Mouse (Mus musculus) myocyte (in vitro differentiated cells): Measurements from ENCODE around the gene Prss54. TPM values are rescaled to one million over a fixed set of nuclear protein-coding genes. Genes with fewer than 3 reads are reported as not detected.

Source experiments
- H3K27me3 ChIP-seq: one replicate; pipeline ENCODE4 v1.6.1; 2011; ENCODE audit not compliant: control insufficient read depth, insufficient read depth, insufficient read length
- H3K36me3 ChIP-seq: one replicate; pipeline ENCODE4 v1.6.1; 2011; ENCODE audit not compliant: control insufficient read depth, insufficient read depth
- H3K4me2 ChIP-seq: one replicate; pipeline ENCODE4 v1.6.1; 2011; ENCODE audit warnings: low read depth, control low read depth
- H3K4me3 ChIP-seq: one replicate; pipeline ENCODE4 v1.5.1; 2011; ENCODE audit warnings: mild to moderate bottlenecking, control low read depth, moderate library complexity
- H3K79me2 ChIP-seq: one replicate; pipeline ENCODE4 v1.6.1; 2011; ENCODE audit not compliant: control insufficient read depth, insufficient read depth
- H3ac ChIP-seq: one replicate; pipeline ENCODE4 v1.6.1; 2011; ENCODE audit not compliant: control insufficient read depth, insufficient read length
- CEBPB ChIP-seq: IDR thresholded peaks from 2 replicates; pipeline ENCODE4 v1.6.1; 2011; ENCODE audit warnings: mild to moderate bottlenecking, moderate library complexity; ENCODE audit not compliant: poor library complexity, insufficient read depth, severe bottlenecking
- E2F4 ChIP-seq: IDR thresholded peaks from one replicate; pipeline ENCODE4 v1.6.1; 2011; ENCODE audit warnings: mild to moderate bottlenecking, control low read depth, moderate library complexity; ENCODE audit not compliant: insufficient read depth
- MAX ChIP-seq: IDR thresholded peaks from one replicate; pipeline ENCODE4 v1.6.1; 2011; ENCODE audit warnings: low read depth, mild to moderate bottlenecking, control low read depth
- MYOD1 ChIP-seq, 3 experiments: IDR thresholded peaks; one replicate each; pipeline ENCODE4 v1.6.1; 2011; ENCODE audit warnings: control low read depth in 2 of 3, low read depth in 2 of 3, mild to moderate bottlenecking in 2 of 3, moderate library complexity in 1 of 3; ENCODE audit not compliant: insufficient read length in 2 of 3, control insufficient read depth in 1 of 3
- MYOG ChIP-seq, 3 experiments: IDR thresholded peaks; one replicate each; pipeline ENCODE4 v1.6.1; 2011; ENCODE audit warnings: control low read depth in 2 of 3, low read depth in 2 of 3, mild to moderate bottlenecking in 2 of 3; ENCODE audit not compliant: insufficient read length in 2 of 3, control insufficient read depth in 1 of 3, insufficient read depth in 1 of 3
- POLR2A ChIP-seq: IDR thresholded peaks from one replicate; pipeline ENCODE4 v1.6.1; 2011; ENCODE audit warnings: low read depth, mild to moderate bottlenecking, control low read depth, moderate library complexity; ENCODE audit not compliant: insufficient read length
- POLR2AphosphoS2 ChIP-seq: IDR thresholded peaks from one replicate; pipeline ENCODE4 v1.6.1; 2011; ENCODE audit warnings: low read depth, control low read depth; ENCODE audit not compliant: insufficient read length
- REST ChIP-seq: IDR thresholded peaks from one replicate; pipeline ENCODE4 v1.6.1; 2011; ENCODE audit warnings: mild to moderate bottlenecking, control low read depth, moderate library complexity; ENCODE audit not compliant: insufficient read depth, insufficient read length
- SRF ChIP-seq: IDR thresholded peaks from one replicate; pipeline ENCODE4 v1.6.1; 2011; ENCODE audit warnings: low read depth; ENCODE audit not compliant: control insufficient read depth, insufficient read length
- TCF12 ChIP-seq: IDR thresholded peaks from one replicate; pipeline ENCODE4 v1.6.1; 2011; ENCODE audit warnings: mild to moderate bottlenecking, control low read depth; ENCODE audit not compliant: poor library complexity, insufficient read depth, severe bottlenecking
- TCF3 ChIP-seq: IDR thresholded peaks from one replicate; pipeline ENCODE4 v1.6.1; 2011; ENCODE audit warnings: low read depth, control low read depth; ENCODE audit not compliant: insufficient read length
- USF1 ChIP-seq: IDR thresholded peaks from one replicate; pipeline ENCODE4 v1.6.1; 2011; ENCODE audit warnings: low read depth, mild to moderate bottlenecking, control low read depth, moderate library complexity
- polyA plus RNA-seq: library from polyadenylated mRNA; unstranded; fragments of >200 nt; fragmentation: generic; extraction: Trizol; gene quantifications from one replicate; pipeline ENCODE4 v1.2.1, GENCODE M21; 2012; ENCODE audit warnings: missing spikeins

The Prss54 gene
- polyA plus RNA-seq = not detected

- TF ChIP-seq SRF (no peak), E2F4 (no peak), CEBPB (no peak), POLR2A (no peak), USF1 (no peak), MAX (no peak), MYOD1 (IDR thresholded peaks at IDR 0.05; ENCODE audit: control insufficient read depth in 1 of 3, insufficient read length in 2 of 3, low read depth in 2 of 3) (no peak), POLR2AphosphoS2 (no peak), TCF3 (no peak), MYOG (IDR thresholded peaks at IDR 0.05; ENCODE audit: control insufficient read depth in 1 of 3, insufficient read depth in 1 of 3, insufficient read length in 2 of 3, low read depth in 2 of 3) (no peak), REST (no peak)
- H3K79me2 ChIP-seq = no peaks in the 10 kb centered on the region
- no peak within 1 kb of the TSS for H3K4me2 ChIP-seq
- peaks cover 35% of the 10 kb centered on the region for H3K27me3 ChIP-seq
- no peak within 1 kb of the TSS for H3ac ChIP-seq
- H3K4me3 ChIP-seq = no peak within 1 kb of the TSS
- no peaks in the 10 kb centered on the region for H3K36me3 ChIP-seq
Observed at GRCm38 (mm10) chr8:95576240-95576639, at the start of gene Prss54. Gene Prss54 (minus strand): TSS chr8:95576340.

- no peaks in the 10 kb centered on the region for H3K79me2 ChIP-seq
- no peak overlapping the region for H3ac ChIP-seq
- H3K4me2 ChIP-seq = no peak overlapping the region
- TF ChIP-seq MYOD1 (IDR thresholded peaks at IDR 0.05; ENCODE audit: control insufficient read depth in 1 of 3, insufficient read length in 2 of 3, low read depth in 2 of 3) (no peak), USF1 (no peak), REST (no peak), TCF3 (no peak), POLR2A (no peak), SRF (no peak), CEBPB (no peak), MYOG (IDR thresholded peaks at IDR 0.05; ENCODE audit: control insufficient read depth in 1 of 3, insufficient read depth in 1 of 3, insufficient read length in 2 of 3, low read depth in 2 of 3) (no peak), POLR2AphosphoS2 (no peak), E2F4 (no peak), MAX (no peak), TCF12 (no peak)
- H3K4me3 ChIP-seq = no peak overlapping the region
- H3K36me3 ChIP-seq = no peaks in the 10 kb centered on the region
- H3K27me3 ChIP-seq = no peaks in the 10 kb centered on the region
Observed at GRCm38 (mm10) chr8:95624833-95625232, 48.7 kb upstream of the Prss54 start.

GRCm38 (mm10) chr8:95620046-95620445 is 43.9 kb upstream of the Prss54 start:
- Histone ChIP-seq H3K36me3 (no peaks in the 10 kb centered on the region), H3K79me2 (no peaks in the 10 kb centered on the region), H3K27me3 (no peaks in the 10 kb centered on the region), H3K4me3 (no peak overlapping the region), H3ac (no peak overlapping the region), H3K4me2 (no peak overlapping the region)
- TF ChIP-seq E2F4 (no peak), MAX (no peak), USF1 (no peak), TCF3 (no peak), MYOD1 (IDR thresholded peaks at IDR 0.05; ENCODE audit: control insufficient read depth in 1 of 3, insufficient read length in 2 of 3, low read depth in 2 of 3) (no peak), SRF (no peak), CEBPB (no peak), TCF12 (no peak), MYOG (IDR thresholded peaks at IDR 0.05; ENCODE audit: control insufficient read depth in 1 of 3, insufficient read depth in 1 of 3, insufficient read length in 2 of 3, low read depth in 2 of 3) (no peak), POLR2AphosphoS2 (no peak), REST (no peak), POLR2A (no peak)

GRCm38 (mm10) chr8:95616383-95616782 is 40.2 kb upstream of the Prss54 start:
- no peaks in the 10 kb centered on the region for H3K36me3 ChIP-seq
- H3K4me3 ChIP-seq = no peak overlapping the region
- no peaks in the 10 kb centered on the region for H3K27me3 ChIP-seq
- H3ac ChIP-seq = no peak overlapping the region
- H3K4me2 ChIP-seq = no peak overlapping the region
- H3K79me2 ChIP-seq = no peaks in the 10 kb centered on the region
- TF ChIP-seq POLR2AphosphoS2 = no peak
- no peak for TF ChIP-seq TCF12

- Histone ChIP-seq H3K79me2 (no peaks in the 10 kb centered on the region), H3ac (no peak overlapping the region), H3K27me3 (no peaks in the 10 kb centered on the region), H3K4me3 (no peak overlapping the region), H3K36me3 (no peaks in the 10 kb centered on the region), H3K4me2 (peak overlapping the region; percentile 72)
- TF ChIP-seq MYOD1 (IDR thresholded peaks at IDR 0.05; ENCODE audit: control insufficient read depth in 1 of 3, insufficient read length in 2 of 3, low read depth in 2 of 3) (peak in 2 of 3 experiments; percentile 64 to 70), USF1 (no peak), MYOG (IDR thresholded peaks at IDR 0.05; ENCODE audit: control insufficient read depth in 1 of 3, insufficient read depth in 1 of 3, insufficient read length in 2 of 3, low read depth in 2 of 3) (peak in 1 of 3 experiments; percentile 60)
Observed at GRCm38 (mm10) chr8:95611769-95612168, 35.6 kb upstream of the Prss54 start.
